In genomic region chr8:108866430-108866829, GRCm38 (mm10) we compare ENCODE assay signal across 15 mouse cellular contexts.
DNase-seq lines count a peak whose midpoint lies in the region; ATAC-seq lines count a peak whose summit lies in the region.
"Had no signal": no experiment of that assay in that cellular context is flagged by ENCODE, and none has a peak within 500 bp of the region (broad histone marks: within the 10 kb centered on the region; RNA-seq: fewer than 3 reads in every experiment).

No protein-coding gene starts in this region.

- H3K4me2 ChIP-seq in kidney, embryonic 15.5 days = no peak overlapping the region

- ATAC-seq in kidney, embryonic 15.5 days (replicated peaks; ENCODE audit: low FRiP score) = 0 out of 2 replicates have a peak, but pooled peaks have one; percentile 7
- peak; percentile 77 for ATAC-seq in megakaryocyte-erythroid progenitor cell, adult 5-6 weeks (replicated peaks; ENCODE audit: low FRiP score, low TSS enrichment, poor library complexity, severe bottlenecking)
- ATAC-seq: inflammation-experienced regulatory T-cells, adult 6 months had no signal

- no peak overlapping the region for H3K27ac ChIP-seq in kidney, embryonic 15.5 days

- H3K9ac ChIP-seq in kidney, embryonic 15.5 days = no peak overlapping the region

- no peaks in the 10 kb centered on the region for H3K27me3 ChIP-seq in kidney, embryonic 15.5 days

- H3K36me3 ChIP-seq in kidney, embryonic 15.5 days = peaks cover 5% of the 10 kb centered on the region; the same call in 1 of the 2 replicates
- H3K36me3 ChIP-seq: G1E had no signal

- WGBS in kidney, embryonic 15.5 days = 81% methylated on average over 7 of the region's 7 CpGs

- DNase-seq in kidney, adult 9 months = no peak
- DNase-seq in CD4-positive, CD25-positive, alpha-beta regulatory T cell, adult 2 months (ENCODE audit: low read depth, low spot score) = peak; percentile 23
- DNase-seq in c-Kit-positive CD71-negative TER-119-negative erythroid progenitor cells, embryonic 14.5 days (ENCODE audit: low read depth) = peak; percentile 16
- DNase-seq in testis, postnatal 10 days (ENCODE audit: low spot score) = no peak
- no peak for DNase-seq in urinary bladder, postnatal 14 days (ENCODE audit: low spot score)
- no peak for DNase-seq in gastrocnemius, postnatal 4 days (ENCODE audit: low spot score in 2 of 2)
- DNase-seq: adrenal gland, postnatal 25 days; cerebellum, postnatal 25 days; gastrocnemius, postnatal 10 days; lung, postnatal 36 days had no signal

- H3K9me3 ChIP-seq in kidney, embryonic 15.5 days (replicated peaks) = no peaks in the 10 kb centered on the region
- H3K9me3 ChIP-seq: heart, embryonic 10.5 days had no signal

- H3K4me1 ChIP-seq in kidney, embryonic 15.5 days = peaks cover 63% of the 10 kb centered on the region

- no peak overlapping the region for H3K4me3 ChIP-seq in kidney, embryonic 15.5 days (replicated peaks)
- H3K4me3 ChIP-seq: heart, embryonic 10.5 days had no signal

Comparison
In these comparisons a context has a peak if more than half of its experiments do, and no peak if none do; other contexts are left out.
1. DNase-seq: peak in CD4-positive, CD25-positive, alpha-beta regulatory T cell, adult 2 months (single experiment) and c-Kit-positive CD71-negative TER-119-negative erythroid progenitor cells, embryonic 14.5 days (single experiment); none in kidney, adult 9 months (single experiment), testis, postnatal 10 days (single experiment), urinary bladder, postnatal 14 days (single experiment) and gastrocnemius, postnatal 4 days (0 of 2).